Comparison of ENCODE assay signal across 16 mouse cellular contexts in the genomic region with DNA sequence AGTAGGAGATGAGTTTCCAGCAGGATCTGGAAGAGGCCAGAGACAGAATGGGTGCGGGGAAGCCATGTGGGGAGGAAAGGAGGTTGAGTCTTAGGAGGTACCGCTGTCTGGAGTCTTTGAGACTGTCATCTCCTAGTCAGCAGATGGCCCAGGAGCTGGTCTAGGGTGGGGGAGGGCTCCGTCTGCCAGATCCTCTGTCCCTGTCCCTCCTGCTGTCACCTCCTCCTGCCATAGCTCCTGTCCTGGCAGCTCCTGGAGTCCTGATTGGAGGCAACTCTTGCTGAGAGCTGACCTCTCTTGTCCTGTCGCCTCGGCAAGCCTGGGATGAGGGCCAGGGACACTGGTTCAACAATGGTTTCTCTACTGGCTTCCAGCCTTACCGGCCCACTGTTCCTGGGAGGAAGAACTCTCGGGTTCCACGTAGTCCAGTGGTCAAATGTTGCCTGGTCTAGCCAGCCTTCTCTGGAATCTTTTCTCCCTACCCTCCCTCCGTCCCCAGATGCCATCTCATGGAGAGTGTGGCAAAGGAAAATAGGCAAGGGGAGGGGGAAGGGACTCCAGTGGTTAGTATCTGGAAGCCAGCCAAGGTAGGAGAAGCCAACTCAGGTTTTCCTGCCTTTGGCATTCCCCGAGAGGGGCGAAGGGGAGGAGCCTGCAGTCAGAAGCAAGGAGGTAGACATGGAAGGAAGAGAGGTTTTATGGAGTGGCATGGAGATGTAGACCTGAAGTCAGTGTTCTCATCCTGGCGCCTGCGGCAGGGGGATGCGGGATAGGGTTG. TPM values are rescaled to one million over a fixed set of nuclear protein-coding genes. Genes with fewer than 3 reads are reported as not detected.
DNase-seq lines count a peak whose midpoint lies in the region; ATAC-seq and TF ChIP-seq lines count a peak whose summit lies in the region.
"Had no signal": no experiment of that assay in that cellular context is flagged by ENCODE, and none has a peak within 500 bp of the region (broad histone marks: within the 10 kb centered on the region; RNA-seq: fewer than 3 reads in every experiment).

No protein-coding gene starts in this region.

- ATAC-seq in forebrain, embryonic 15.5 days (replicated peaks) = no peak; the same call in 1 of the 2 replicates
- no peak for ATAC-seq in forebrain, embryonic 12.5 days (ENCODE audit: low FRiP score)
- no peak for ATAC-seq in midbrain, postnatal 0 days (ENCODE audit: low FRiP score)
- no peak for ATAC-seq in midbrain, embryonic 16.5 days
- ATAC-seq: intestine, embryonic 15.5 days; liver, embryonic 12.5 days had no signal

- no peaks in the 10 kb centered on the region for H3K27me3 ChIP-seq in forebrain, embryonic 15.5 days
- no peaks in the 10 kb centered on the region for H3K27me3 ChIP-seq in forebrain, embryonic 12.5 days
- no peaks in the 10 kb centered on the region for H3K27me3 ChIP-seq in midbrain, postnatal 0 days (ENCODE audit: insufficient read depth, low read length)
- H3K27me3 ChIP-seq in midbrain, embryonic 16.5 days (ENCODE audit: control insufficient read depth, insufficient read depth, low read depth, low read length) = no peaks in the 10 kb centered on the region
- H3K27me3 ChIP-seq: intestine, embryonic 15.5 days; liver, embryonic 12.5 days had no signal

- H3K4me2 ChIP-seq in forebrain, embryonic 15.5 days (replicated peaks) = no peak overlapping the region
- H3K4me2 ChIP-seq in forebrain, embryonic 12.5 days = no peak overlapping the region
- H3K4me2 ChIP-seq in midbrain, postnatal 0 days (ENCODE audit: low read depth, low read length, poor library complexity, severe bottlenecking) = no peak overlapping the region
- H3K4me2 ChIP-seq in midbrain, embryonic 16.5 days (ENCODE audit: low read length) = no peak overlapping the region
- H3K4me2 ChIP-seq: heart, embryonic 11.5 days; intestine, embryonic 15.5 days; liver, embryonic 12.5 days had no signal

- H3K4me3 ChIP-seq in forebrain, embryonic 15.5 days = no peak overlapping the region
- H3K4me3 ChIP-seq in forebrain, embryonic 12.5 days (replicated peaks) = no peak overlapping the region
- no peak overlapping the region for H3K4me3 ChIP-seq in midbrain, postnatal 0 days (ENCODE audit: low read depth, low read length)
- H3K4me3 ChIP-seq in midbrain, embryonic 16.5 days (ENCODE audit: low read depth, low read length) = no peak overlapping the region
- H3K4me3 ChIP-seq: intestine, embryonic 15.5 days; liver, embryonic 12.5 days had no signal

- no peaks in the 10 kb centered on the region for H3K9me3 ChIP-seq in forebrain, embryonic 15.5 days
- no peaks in the 10 kb centered on the region for H3K9me3 ChIP-seq in forebrain, embryonic 12.5 days
- H3K9me3 ChIP-seq in midbrain, postnatal 0 days (ENCODE audit: low read length) = no peaks in the 10 kb centered on the region
- H3K9me3 ChIP-seq in midbrain, embryonic 16.5 days (replicated peaks; ENCODE audit: control insufficient read depth, low read length, poor library complexity, severe bottlenecking) = no peaks in the 10 kb centered on the region
- H3K9me3 ChIP-seq: intestine, embryonic 15.5 days; liver, embryonic 12.5 days had no signal

- intact Hi-C loops in gastrocnemius, postnatal 14 days (cut with DNase I; ENCODE audit: low total_unique reads) = no loop called here

- peaks cover 16% of the 10 kb centered on the region for H3K4me1 ChIP-seq in forebrain, embryonic 15.5 days
- peaks cover 22% of the 10 kb centered on the region for H3K4me1 ChIP-seq in forebrain, embryonic 12.5 days
- no peaks in the 10 kb centered on the region for H3K4me1 ChIP-seq in midbrain, postnatal 0 days (ENCODE audit: insufficient read depth, low read length)
- peaks cover 6% of the 10 kb centered on the region; the same call in 1 of the 2 replicates for H3K4me1 ChIP-seq in midbrain, embryonic 16.5 days (ENCODE audit: control insufficient read depth, insufficient read depth, low read length)
- H3K4me1 ChIP-seq: intestine, embryonic 15.5 days; liver, embryonic 12.5 days had no signal

- no peaks in the 10 kb centered on the region for H3K36me3 ChIP-seq in forebrain, embryonic 15.5 days
- H3K36me3 ChIP-seq in forebrain, embryonic 12.5 days (replicated peaks) = peaks cover 9% of the 10 kb centered on the region; the same call in 1 of the 2 replicates
- peaks cover 24% of the 10 kb centered on the region for H3K36me3 ChIP-seq in midbrain, postnatal 0 days (ENCODE audit: insufficient read depth, low read length)
- peaks cover 10% of the 10 kb centered on the region; the same call in 1 of the 2 replicates for H3K36me3 ChIP-seq in midbrain, embryonic 16.5 days (ENCODE audit: control insufficient read depth, insufficient read depth, low read length)
- H3K36me3 ChIP-seq: intestine, embryonic 15.5 days; liver, embryonic 12.5 days had no signal

- no peak for TF ChIP-seq CTCF in midbrain, postnatal 0 days (IDR thresholded peaks at IDR 0.05)

- H3K27ac ChIP-seq in forebrain, embryonic 15.5 days (replicated peaks) = peak overlapping the region; percentile 29; the same call in 1 of the 2 replicates
- no peak overlapping the region for H3K27ac ChIP-seq in forebrain, embryonic 12.5 days
- no peak overlapping the region for H3K27ac ChIP-seq in midbrain, postnatal 0 days (ENCODE audit: low read depth, low read length)
- H3K27ac ChIP-seq in midbrain, embryonic 16.5 days (ENCODE audit: low read length) = no peak overlapping the region
- H3K27ac ChIP-seq: intestine, embryonic 15.5 days; liver, embryonic 12.5 days had no signal

- H3K9ac ChIP-seq in forebrain, embryonic 15.5 days (replicated peaks) = no peak overlapping the region
- no peak overlapping the region for H3K9ac ChIP-seq in forebrain, embryonic 12.5 days
- H3K9ac ChIP-seq in midbrain, postnatal 0 days (replicated peaks; ENCODE audit: low read length, poor library complexity, severe bottlenecking) = no peak overlapping the region
- no peak overlapping the region for H3K9ac ChIP-seq in midbrain, embryonic 16.5 days (ENCODE audit: low read depth, low read length)
- H3K9ac ChIP-seq: intestine, embryonic 15.5 days; liver, embryonic 12.5 days had no signal

- peak; percentile 62 for DNase-seq in midbrain, postnatal 0 days (ENCODE audit: low spot score)
- DNase-seq in cerebellum, postnatal 14 days = peak; percentile 95 to 96
- DNase-seq in spleen, adult 12 weeks (ENCODE audit: low spot score) = no peak
- DNase-seq in gastrocnemius, postnatal 14 days = no peak
- no peak for DNase-seq in thymus, postnatal 36 days
- DNase-seq: adrenal gland, adult 8-10 months; B cell, adult 2 months; kidney, postnatal 36 days; lung, postnatal 4 days; right cerebral cortex, postnatal 4 days had no signal

- 60% methylated on average over 14 of the region's 14 CpGs for WGBS in forebrain, embryonic 15.5 days
- WGBS in forebrain, embryonic 12.5 days = 71% methylated on average over 14 of the region's 14 CpGs
- 70% methylated on average over 14 of the region's 14 CpGs for WGBS in midbrain, postnatal 0 days
- 72% methylated on average over 14 of the region's 14 CpGs for WGBS in midbrain, embryonic 16.5 days

RNA-seq across cellular contexts. Expression of gene Dlgap3, which starts 24.6 kb away (rescaled TPM):
- polyA plus RNA-seq in forebrain, embryonic 15.5 days (2015; fragmentation: Nextera tagmentation; extraction: Ambion mirVana) = 11.6 and 12.5 TPM in 2 replicates
- 5.7 and 5.8 TPM in 2 replicates for polyA plus RNA-seq in forebrain, embryonic 12.5 days (2016; fragmentation: Nextera tagmentation; extraction: Ambion mirVana)
- total RNA-seq in midbrain, postnatal 0 days (2014; rRNA removed) = 131 and 156 TPM in 2 replicates
- 34.5 and 34.8 TPM in 2 replicates for polyA plus RNA-seq in midbrain, postnatal 0 days (2015; fragmentation: Nextera tagmentation; extraction: Ambion mirVana)
- 17.6 and 19.5 TPM in 2 replicates for polyA plus RNA-seq in midbrain, embryonic 16.5 days (2015; fragmentation: Nextera tagmentation; extraction: Ambion mirVana)
- under 1 TPM; 0.18 to 0.27 TPM for total RNA-seq in gastrocnemius, postnatal 14 days (2021)

RNA-seq across cellular contexts. Expression of gene Smim12, which starts 50.0 kb away (rescaled TPM):
- 52.2 and 53.8 TPM in 2 replicates for polyA plus RNA-seq in forebrain, embryonic 15.5 days (2015; fragmentation: Nextera tagmentation; extraction: Ambion mirVana)
- 44.2 and 46.6 TPM in 2 replicates for polyA plus RNA-seq in forebrain, embryonic 12.5 days (2016; fragmentation: Nextera tagmentation; extraction: Ambion mirVana)
- 26.3 and 38.3 TPM in 2 replicates for total RNA-seq in midbrain, postnatal 0 days (2014; rRNA removed)
- 50.7 and 56.6 TPM in 2 replicates for polyA plus RNA-seq in midbrain, postnatal 0 days (2015; fragmentation: Nextera tagmentation; extraction: Ambion mirVana)
- polyA plus RNA-seq in midbrain, embryonic 16.5 days (2015; fragmentation: Nextera tagmentation; extraction: Ambion mirVana) = 42.0 and 44.8 TPM in 2 replicates
- total RNA-seq in gastrocnemius, postnatal 14 days (2021) = 10 to 100 TPM; 28.9 to 29.1 TPM

Comparison
In these comparisons a context has a peak if more than half of its experiments do, and no peak if none do; other contexts are left out.
1. DNase-seq: peak in midbrain, postnatal 0 days (single experiment) and cerebellum, postnatal 14 days (2 of 2); none in spleen, adult 12 weeks (single experiment), gastrocnemius, postnatal 14 days (single experiment) and thymus, postnatal 36 days (0 of 2).